Mouse (Mus musculus) stomach, postnatal 0 days (tissue): ENCODE data around the gene Rab42.

ENCODE experiments used
- CTCF ChIP-seq: IDR thresholded peaks from 2 replicates; pipeline ENCODE4 v1.5.1; 2016; ENCODE audit warnings: antibody characterized with exemption, low read depth, mild to moderate bottlenecking, moderate library complexity
- EP300 ChIP-seq: optimal IDR thresholded peaks from 2 replicates; pipeline ENCODE3; 2016; ENCODE audit warnings: antibody characterized with exemption

DNA sequence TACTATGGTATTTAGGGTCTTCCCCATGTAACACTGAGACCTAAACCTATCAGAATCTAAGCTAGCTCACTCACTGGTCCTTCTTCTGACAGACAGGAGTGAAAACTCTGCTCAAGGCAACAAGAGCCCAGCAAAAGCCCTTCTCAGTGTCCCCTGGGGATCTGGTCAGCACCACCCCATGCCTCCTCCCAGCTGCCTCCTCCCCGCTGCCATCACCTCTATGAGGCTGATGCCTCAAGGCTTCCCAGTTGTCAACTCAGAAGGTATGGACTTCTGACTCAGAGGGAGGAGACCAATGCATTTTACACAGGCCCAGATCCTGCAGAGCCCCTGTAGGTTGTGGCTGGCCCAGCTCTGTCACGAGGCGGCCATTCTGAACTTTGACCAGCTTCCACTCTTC lies 38.3 kb upstream of the Rab42 start:
- TF ChIP-seq CTCF (no peak), EP300 (no peak)
